Mouse (Mus musculus): Measurements from ENCODE around the gene Lair1. TPM values are rescaled to one million over a fixed set of nuclear protein-coding genes. Genes with fewer than 3 reads are reported as not detected.

The Lair1 gene
- 10 to 100 TPM; 12.2 to 19.3 TPM for total RNA-seq (2023)

DNA sequence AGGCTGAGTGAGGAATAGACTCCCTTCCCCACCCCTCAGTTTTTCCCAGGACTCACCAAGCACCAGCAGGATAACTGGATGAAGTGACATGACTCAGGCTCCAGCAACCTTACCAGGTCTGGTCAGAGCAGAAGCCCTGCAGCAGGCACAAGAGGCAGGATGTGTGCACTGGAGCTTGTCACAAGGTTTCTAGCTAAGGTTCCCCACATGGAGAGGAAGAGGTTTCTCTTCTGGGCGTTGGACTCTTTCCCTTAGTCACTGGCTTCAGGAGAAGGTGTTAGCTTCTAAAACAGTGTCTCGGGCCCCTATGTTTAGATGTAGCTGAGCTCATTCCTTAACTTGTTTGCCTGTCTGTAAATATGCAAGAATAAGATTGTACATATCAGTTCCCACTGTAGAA lies at the start of gene Lair1:
TSS of gene Lair1 (minus strand) at position 192 of the 400 bp plus-strand sequence.

Other genes starting within 250 kb of the Lair1 start
- gene Gm15448, start 237.5 kb downstream of the Lair1 start, total RNA-seq (2023) = under 1 TPM; 0.44 to 0.50 TPM
- gene Pira2, start 218.2 kb downstream of the Lair1 start, total RNA-seq (2023) = 1 to 10 TPM in 1 of 2 experiments, under 1 TPM in 1; 0.47 to 1.3 TPM
- gene Gm14548, start 165.1 kb downstream of the Lair1 start, total RNA-seq (2023) = under 1 TPM in 1 of 2 experiments, not detected in 1; 0.58 TPM
- 1 to 10 TPM in 1 of 2 experiments, not detected in 1; 1.1 TPM for gene Lilra6, start 147.7 kb downstream of the Lair1 start, total RNA-seq (2023)
- gene Ttyh1, start 56.2 kb upstream of the Lair1 start, total RNA-seq (2023) = under 1 TPM in 1 of 2 experiments, not detected in 1; 0.29 TPM
- 100 to 1,000 TPM; 398 to 422 TPM for gene Leng8, start 73.8 kb upstream of the Lair1 start, total RNA-seq (2023)
- gene Leng9, start 87.2 kb upstream of the Lair1 start, total RNA-seq (2023) = 10 to 100 TPM; 13.4 to 14.0 TPM
- not detected for gene Cdc42ep5, start 101.7 kb upstream of the Lair1 start, total RNA-seq (2023)
- gene Lilra5, start 174.6 kb upstream of the Lair1 start, total RNA-seq (2023) = not detected

All from T-cell, adult 66 days (primary cell).